Mouse (Mus musculus): ENCODE data around the gene Hist1h4d.
"Not testable (repeated sequence)": the region's sequence is repeated elsewhere in the genome, so short reads cannot be mapped to it uniquely, and the experiment has no call there.

Hist1h4d gene

GRCm38 (mm10) chr13:23581408-23582218, at the start of gene Hist1h4d:
Gene Hist1h4d, plus strand, starts transcription at chr13:23581598.
- peak; percentile 92 to 94 for DNase-seq

- DNase-seq = no peak
Observed at GRCm38 (mm10) chr13:23532262-23533075, 48.9 kb upstream of the Hist1h4d start.

DNA sequence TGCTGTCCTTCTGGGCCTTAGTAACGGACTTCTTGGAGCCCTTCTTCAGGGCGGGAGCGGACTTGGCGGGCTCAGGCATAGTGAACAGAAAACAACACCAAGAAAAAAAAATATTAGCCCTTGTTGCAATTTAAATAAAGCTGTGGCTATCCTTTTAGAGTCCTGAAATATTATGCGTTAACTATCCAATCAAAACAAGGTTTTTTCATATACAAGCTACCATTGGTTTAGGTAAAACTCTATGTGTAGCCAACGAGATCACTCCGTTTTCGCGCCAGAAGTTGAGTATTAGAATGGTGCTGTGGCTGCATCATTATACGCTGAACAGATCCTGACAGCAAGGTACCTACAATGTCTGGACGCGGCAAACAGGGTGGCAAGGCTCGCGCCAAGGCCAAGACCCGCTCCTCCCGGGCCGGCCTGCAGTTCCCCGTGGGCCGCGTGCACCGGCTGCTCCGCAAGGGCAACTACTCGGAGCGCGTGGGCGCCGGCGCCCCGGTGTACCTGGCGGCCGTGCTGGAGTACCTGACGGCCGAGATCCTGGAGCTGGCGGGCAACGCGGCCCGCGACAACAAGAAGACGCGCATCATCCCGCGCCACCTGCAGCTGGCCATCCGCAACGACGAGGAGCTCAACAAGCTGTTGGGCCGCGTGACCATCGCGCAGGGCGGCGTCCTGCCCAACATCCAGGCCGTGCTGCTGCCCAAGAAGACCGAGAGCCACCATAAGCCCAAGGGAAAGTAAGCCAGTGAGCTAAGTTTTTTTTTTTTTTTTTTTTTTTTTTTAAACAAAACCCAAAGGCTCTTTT, 47.6 kb upstream of the Hist1h4d start, which contains the start of gene Hist1h2af:
Hist1h2af (plus strand) TSS at position 347 of the 808 bp plus-strand sequence.
- DNase-seq = peak; percentile 73 to 83

DNA sequence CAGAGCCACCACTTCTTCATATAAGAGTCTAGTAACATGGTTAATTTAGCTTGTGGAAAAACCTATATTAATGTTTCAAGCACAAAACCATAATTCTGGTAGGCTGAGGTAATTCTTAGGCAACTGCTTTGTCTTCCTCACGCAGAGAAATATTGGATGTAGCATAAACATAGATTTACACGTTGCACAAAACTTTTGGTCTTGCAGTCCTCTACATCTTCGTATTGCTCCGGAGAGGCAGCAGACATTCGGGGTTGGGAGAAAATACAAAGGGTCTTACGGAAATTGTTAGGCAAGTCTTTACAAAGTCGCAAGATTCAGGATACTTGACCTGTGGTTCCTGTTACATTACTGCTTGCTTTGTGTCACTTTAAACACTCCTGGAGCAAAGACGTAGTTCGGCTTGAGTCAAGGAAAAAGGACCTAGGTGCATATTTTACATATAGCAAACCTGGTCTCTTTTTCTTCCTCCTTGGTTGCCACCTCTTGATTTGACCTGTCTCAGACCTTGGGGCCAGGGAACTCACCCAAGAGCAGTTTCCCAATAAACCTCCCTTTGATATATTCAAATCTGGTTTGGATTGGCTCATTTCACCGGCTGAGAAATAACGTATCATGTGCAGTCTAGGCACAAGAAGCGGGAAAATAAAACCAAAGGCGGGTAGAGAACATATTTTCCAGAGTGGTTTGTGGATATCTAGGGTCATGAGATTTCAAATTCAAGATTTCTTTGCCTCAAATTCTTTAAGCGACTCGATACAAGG, 46.8 kb upstream of the Hist1h4d start:
- DNase-seq = peak in 1 of 2 experiments; percentile 38

- DNase-seq = peak; percentile 90 to 91
Observed at GRCm38 (mm10) chr13:23535137-23536075, 46.0 kb upstream of the Hist1h4d start, which contains the start of gene Hist1h3g. Gene Hist1h3g, plus strand, starts transcription at chr13:23535422.

GRCm38 (mm10) chr13:23536076-23536822, 45.1 kb upstream of the Hist1h4d start:
- DNase-seq = no peak

DNA sequence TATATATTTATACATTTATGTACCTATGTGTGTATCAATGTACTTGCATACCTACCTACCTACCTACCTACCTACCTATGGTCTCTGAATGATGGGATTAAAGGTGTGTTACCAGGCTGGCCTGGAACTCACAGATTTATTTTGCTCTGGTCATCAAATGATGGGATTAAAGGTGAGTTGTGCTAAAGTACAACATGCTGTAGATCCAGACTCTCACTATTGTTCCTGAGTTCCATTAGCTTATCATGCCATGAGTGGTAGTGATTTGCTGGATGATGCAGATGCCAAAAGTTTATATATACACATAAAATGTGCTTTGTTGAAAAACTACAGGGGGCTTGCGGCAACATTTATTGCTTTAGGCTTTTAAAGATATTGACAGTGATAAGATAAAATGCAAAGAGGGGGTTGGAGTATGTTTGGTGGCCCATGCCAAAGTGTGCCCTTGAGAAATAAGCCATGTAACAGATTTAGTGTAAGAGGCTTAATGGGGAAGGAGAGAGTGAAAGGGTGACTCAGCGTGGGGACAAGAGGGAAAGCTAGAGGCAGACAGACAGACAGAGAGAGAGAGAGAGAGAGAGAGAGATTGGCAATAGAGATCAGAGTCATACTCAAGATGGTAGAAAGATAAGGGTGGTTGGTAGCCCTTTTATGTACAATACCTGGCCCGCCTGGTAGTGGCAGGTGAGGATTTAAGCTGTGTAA, 44.2 kb upstream of the Hist1h4d start:
- no peak for DNase-seq

DNA sequence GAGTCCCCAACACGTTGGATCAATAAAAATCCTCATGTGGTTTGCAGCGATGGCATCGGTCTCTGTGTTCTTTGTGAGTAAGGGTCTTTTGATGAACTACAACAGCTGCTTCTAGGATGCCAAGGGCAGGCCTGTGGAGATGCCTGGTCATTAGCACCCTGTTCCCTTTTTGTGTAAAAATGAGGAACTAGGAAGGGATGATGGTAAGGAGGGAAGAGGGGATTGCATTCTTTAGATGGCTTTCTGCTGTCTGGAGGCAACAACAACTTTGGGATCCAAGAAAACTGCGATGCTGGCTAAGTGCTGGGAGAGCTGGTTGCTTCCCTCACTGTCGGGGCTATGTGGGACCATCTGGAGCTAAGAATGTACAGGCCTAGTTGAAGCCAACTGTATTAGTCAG, 43.1 kb upstream of the Hist1h4d start:
- DNase-seq = no peak

GRCm38 (mm10) chr13:23539821-23540220, 41.6 kb upstream of the Hist1h4d start:
- not testable (repeated sequence) for DNase-seq

DNA sequence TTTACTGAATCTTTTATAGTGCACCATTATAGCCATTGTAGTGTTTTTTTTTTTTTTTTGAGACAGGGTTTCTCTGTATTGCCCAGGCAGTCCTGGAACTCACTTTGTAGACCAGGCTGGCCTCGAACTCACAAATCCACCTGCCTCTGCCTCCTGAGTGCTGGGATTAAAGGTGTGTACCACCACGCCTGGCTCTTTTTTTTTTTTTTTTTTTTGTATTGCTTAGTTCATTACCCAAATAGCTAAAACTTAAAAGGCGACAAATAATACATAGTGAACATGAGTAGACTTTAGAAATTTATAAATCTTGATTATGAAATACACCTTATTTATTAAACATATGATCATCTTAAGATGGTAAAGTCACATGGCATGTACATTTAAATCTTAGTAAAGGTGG, 39.9 kb upstream of the Hist1h4d start:
- DNase-seq = no peak

- DNase-seq = not testable (repeated sequence)
Observed at GRCm38 (mm10) chr13:23542225-23542980, 39.0 kb upstream of the Hist1h4d start.

DNA sequence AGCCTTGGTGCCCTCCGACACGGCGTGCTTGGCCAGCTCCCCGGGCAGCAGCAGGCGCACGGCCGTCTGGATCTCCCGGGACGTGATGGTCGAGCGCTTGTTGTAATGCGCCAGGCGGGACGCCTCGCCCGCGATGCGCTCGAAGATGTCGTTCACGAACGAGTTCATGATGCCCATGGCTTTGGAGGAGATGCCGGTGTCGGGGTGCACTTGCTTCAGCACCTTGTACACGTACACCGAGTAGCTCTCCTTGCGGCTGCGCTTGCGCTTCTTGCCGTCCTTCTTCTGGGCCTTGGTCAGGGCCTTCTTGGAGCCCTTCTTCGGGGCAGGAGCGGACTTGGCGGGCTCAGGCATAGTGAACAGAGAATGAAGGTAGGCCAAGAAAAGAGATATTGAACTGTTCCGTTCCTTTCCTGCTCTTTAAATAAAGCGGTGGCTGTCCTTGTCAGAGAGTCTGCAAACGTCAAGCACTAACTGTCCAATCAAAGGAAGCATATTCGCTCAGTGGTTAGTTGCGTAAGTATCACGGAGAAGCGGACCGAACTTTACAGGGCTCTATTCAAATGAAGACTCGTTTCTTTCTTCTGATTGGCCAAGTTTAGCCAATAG, 38.3 kb upstream of the Hist1h4d start, which contains the start of gene Hist1h2bh:
Hist1h2bh (minus strand) TSS at position 394 of the 609 bp plus-strand sequence.
- DNase-seq = peak; percentile 53 to 69

- DNase-seq = peak; percentile 70 to 80
Observed at GRCm38 (mm10) chr13:23543965-23544786, 37.2 kb upstream of the Hist1h4d start, which contains the start of gene Hist1h3f. Gene Hist1h3f, plus strand, starts transcription at chr13:23544052.

- DNase-seq = peak in 1 of 2 experiments; percentile 48
Observed at GRCm38 (mm10) chr13:23544787-23545120, 36.6 kb upstream of the Hist1h4d start.

- DNase-seq = no peak
Observed at GRCm38 (mm10) chr13:23546694-23547093, 34.7 kb upstream of the Hist1h4d start.

DNA sequence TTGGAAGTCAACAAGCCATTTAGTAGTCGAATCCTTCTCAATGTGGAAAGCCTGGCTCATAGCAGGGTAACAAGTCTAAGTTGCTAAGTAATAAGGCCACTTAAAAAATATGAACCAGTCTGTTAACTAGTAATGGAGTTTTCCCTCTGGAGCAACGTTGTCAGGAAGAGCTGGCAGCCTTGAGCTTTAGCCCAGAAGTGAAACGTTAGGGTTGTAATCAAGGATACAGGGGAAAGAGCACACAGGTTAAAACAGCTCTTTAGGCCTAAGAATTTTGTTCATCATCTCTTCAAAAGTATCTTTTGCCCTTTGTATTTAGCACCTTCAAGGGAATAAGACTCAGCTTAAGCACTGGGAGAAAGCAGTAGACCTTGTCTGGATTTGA, 30.6 kb upstream of the Hist1h4d start:
- DNase-seq = no peak
